Mouse (Mus musculus): ENCODE measurements at regions not wholly inside any gene's neighbourhood (a gene's known extent, or its start where the extent isn't known, plus 50 kb on each side); places are given as distances from the start of the nearest gene placed in this dataset.

GRCm38 (mm10) chr8:66756639-66757038 is 59.6 kb downstream of the Npy1r start:
- TF ChIP-seq CTCF (IDR thresholded peaks at IDR 0.05; ENCODE audit: low read depth) = no peak
- no peaks in the 10 kb centered on the region for H3K36me3 ChIP-seq (ENCODE audit: insufficient read depth, low read length)
- H3K4me2 ChIP-seq (ENCODE audit: low read depth, low read length) = no peak overlapping the region
- DNase-seq (ENCODE audit: low spot score) = no peak
- no peak overlapping the region for H3K27ac ChIP-seq
- no peaks in the 10 kb centered on the region for H3K9me3 ChIP-seq (ENCODE audit: low read length)
- H3K4me3 ChIP-seq (ENCODE audit: low read length) = no peak overlapping the region
- ATAC-seq = no peak
- no peaks in the 10 kb centered on the region for H3K27me3 ChIP-seq (ENCODE audit: insufficient read depth, low read length)
- no peak overlapping the region for H3K9ac ChIP-seq (replicated peaks; ENCODE audit: low read length)
- 88% methylated on average over 2 of the region's 2 CpGs for WGBS
- no peaks in the 10 kb centered on the region for H3K4me1 ChIP-seq (ENCODE audit: insufficient read depth, low read length)

- H3K36me3 ChIP-seq (ENCODE audit: insufficient read depth, low read length) = no peaks in the 10 kb centered on the region
- H3K4me3 ChIP-seq (ENCODE audit: low read length) = no peak overlapping the region
- no peaks in the 10 kb centered on the region for H3K9me3 ChIP-seq (ENCODE audit: low read length)
- H3K27me3 ChIP-seq (ENCODE audit: insufficient read depth, low read length) = no peaks in the 10 kb centered on the region
- no peaks in the 10 kb centered on the region for H3K4me1 ChIP-seq (ENCODE audit: insufficient read depth, low read length)
- ATAC-seq (no peak), DNase-seq (ENCODE audit: low spot score) (no peak)
- 91% methylated on average over 2 of the region's 2 CpGs for WGBS
- H3K27ac ChIP-seq = no peak overlapping the region
- no peak overlapping the region for H3K9ac ChIP-seq (replicated peaks; ENCODE audit: low read length)
- H3K4me2 ChIP-seq (ENCODE audit: low read depth, low read length) = no peak overlapping the region
- TF ChIP-seq CTCF (IDR thresholded peaks at IDR 0.05; ENCODE audit: low read depth) = no peak
Measured at GRCm38 (mm10) chr8:66757830-66758229, 60.8 kb downstream of the Npy1r start.

- no peaks in the 10 kb centered on the region for H3K36me3 ChIP-seq (ENCODE audit: insufficient read depth, low read length)
- TF ChIP-seq CTCF (IDR thresholded peaks at IDR 0.05; ENCODE audit: low read depth) = no peak
- ATAC-seq (no peak), DNase-seq (ENCODE audit: low spot score) (no peak)
- H3K4me3 ChIP-seq (ENCODE audit: low read length) = no peak overlapping the region
- no peak overlapping the region for H3K4me2 ChIP-seq (ENCODE audit: low read depth, low read length)
- H3K27me3 ChIP-seq (ENCODE audit: insufficient read depth, low read length) = no peaks in the 10 kb centered on the region
- no peak overlapping the region for H3K9ac ChIP-seq (replicated peaks; ENCODE audit: low read length)
- H3K9me3 ChIP-seq (ENCODE audit: low read length) = no peaks in the 10 kb centered on the region
- no peak overlapping the region for H3K27ac ChIP-seq
- no peaks in the 10 kb centered on the region for H3K4me1 ChIP-seq (ENCODE audit: insufficient read depth, low read length)
- WGBS = 83% methylated on average over 2 of the region's 2 CpGs
Measured at GRCm38 (mm10) chr8:66758519-66758918, 61.5 kb downstream of the Npy1r start.

GRCm38 (mm10) chr8:66759716-66760115 is 62.7 kb downstream of the Npy1r start:
- Histone ChIP-seq H3K27me3 (ENCODE audit: insufficient read depth, low read length) (no peaks in the 10 kb centered on the region), H3K4me3 (ENCODE audit: low read length) (no peak overlapping the region), H3K9ac (replicated peaks; ENCODE audit: low read length) (no peak overlapping the region), H3K4me2 (ENCODE audit: low read depth, low read length) (no peak overlapping the region), H3K9me3 (ENCODE audit: low read length) (no peaks in the 10 kb centered on the region), H3K4me1 (ENCODE audit: insufficient read depth, low read length) (no peaks in the 10 kb centered on the region), H3K27ac (no peak overlapping the region), H3K36me3 (ENCODE audit: insufficient read depth, low read length) (no peaks in the 10 kb centered on the region)
- ATAC-seq = no peak
- DNase-seq (ENCODE audit: low spot score) = no peak
- TF ChIP-seq CTCF (IDR thresholded peaks at IDR 0.05; ENCODE audit: low read depth) = no peak

- H3K4me1 ChIP-seq (ENCODE audit: insufficient read depth, low read length) = no peaks in the 10 kb centered on the region
- no peak for TF ChIP-seq CTCF (IDR thresholded peaks at IDR 0.05; ENCODE audit: low read depth)
- H3K4me2 ChIP-seq (ENCODE audit: low read depth, low read length) = no peak overlapping the region
- no peak for DNase-seq (ENCODE audit: low spot score)
- H3K4me3 ChIP-seq (ENCODE audit: low read length) = no peak overlapping the region
- H3K9ac ChIP-seq (replicated peaks; ENCODE audit: low read length) = no peak overlapping the region
- no peaks in the 10 kb centered on the region for H3K27me3 ChIP-seq (ENCODE audit: insufficient read depth, low read length)
- no peaks in the 10 kb centered on the region for H3K9me3 ChIP-seq (ENCODE audit: low read length)
- no peak overlapping the region for H3K27ac ChIP-seq
- ATAC-seq = no peak
- 81% methylated on average over 3 of the region's 3 CpGs for WGBS
- H3K36me3 ChIP-seq (ENCODE audit: insufficient read depth, low read length) = no peaks in the 10 kb centered on the region
Measured at GRCm38 (mm10) chr8:66760958-66761583, 64.1 kb downstream of the Npy1r start.

- H3K27ac ChIP-seq = no peak overlapping the region
- DNase-seq (ENCODE audit: low spot score) = no peak
- ATAC-seq = no peak
- H3K9me3 ChIP-seq (ENCODE audit: low read length) = no peaks in the 10 kb centered on the region
- no peak overlapping the region for H3K9ac ChIP-seq (replicated peaks; ENCODE audit: low read length)
- no peak overlapping the region for H3K4me3 ChIP-seq (ENCODE audit: low read length)
- no peaks in the 10 kb centered on the region for H3K27me3 ChIP-seq (ENCODE audit: insufficient read depth, low read length)
- no peak overlapping the region for H3K4me2 ChIP-seq (ENCODE audit: low read depth, low read length)
- no peaks in the 10 kb centered on the region for H3K4me1 ChIP-seq (ENCODE audit: insufficient read depth, low read length)
- TF ChIP-seq CTCF (IDR thresholded peaks at IDR 0.05; ENCODE audit: low read depth) = no peak
- 62% methylated on average over 3 of the region's 3 CpGs for WGBS
- no peaks in the 10 kb centered on the region for H3K36me3 ChIP-seq (ENCODE audit: insufficient read depth, low read length)
Measured at GRCm38 (mm10) chr8:66764992-66765528, 68.1 kb downstream of the Npy1r start.

- DNase-seq (ENCODE audit: low spot score) (no peak), ATAC-seq (no peak)
- no peaks in the 10 kb centered on the region for H3K9me3 ChIP-seq (ENCODE audit: low read length)
- H3K27ac ChIP-seq = no peak overlapping the region
- H3K4me3 ChIP-seq (ENCODE audit: low read length) = no peak overlapping the region
- no peak overlapping the region for H3K4me2 ChIP-seq (ENCODE audit: low read depth, low read length)
- H3K27me3 ChIP-seq (ENCODE audit: insufficient read depth, low read length) = no peaks in the 10 kb centered on the region
- TF ChIP-seq CTCF (IDR thresholded peaks at IDR 0.05; ENCODE audit: low read depth) = no peak
- no peak overlapping the region for H3K9ac ChIP-seq (replicated peaks; ENCODE audit: low read length)
- H3K36me3 ChIP-seq (ENCODE audit: insufficient read depth, low read length) = no peaks in the 10 kb centered on the region
- H3K4me1 ChIP-seq (ENCODE audit: insufficient read depth, low read length) = no peaks in the 10 kb centered on the region
Measured at GRCm38 (mm10) chr8:66768379-66768969, 71.5 kb downstream of the Npy1r start.

All from hindbrain, postnatal 0 days (tissue).